Mouse (Mus musculus) Patski (cell line): ENCODE measurements around the gene Gm49416. TPM values are rescaled to one million over a fixed set of nuclear protein-coding genes. Genes with fewer than 3 reads are reported as not detected.

ENCODE experiments used
- ATAC-seq: fragments of 100-300 bp; one replicate; pipeline ENCODE4 v1.8.0; 2021
- CTCF ChIA-PET: fragments of 350-600 bp; sonication (Branson Sonifier 250); formaldehyde crosslinking; loops from one replicate; lab custom pipeline; 2022; ENCODE audit warnings: inconsistent platforms; lab: Charles Lee
- POLR2A ChIA-PET: fragments of 350-600 bp; sonication (Branson Sonifier 250); formaldehyde crosslinking; loops from one replicate; lab custom pipeline; 2022; ENCODE audit warnings: antibody characterized with exemption, inconsistent platforms; lab: Charles Lee
- DNase-seq: peaks from one replicate; pipeline ENCODE4 v3.0.0-alpha.2; 2011; ENCODE audit warnings: low read depth, low spot score
- H3K27me3 ChIP-seq: fragments of 371-371 bp; one replicate; pipeline ENCODE4 v1.5.1; 2021
- CTCF ChIP-seq: fragments of 100-300 bp; IDR thresholded peaks from one replicate; pipeline ENCODE4 v1.5.1; 2021
- in situ Hi-C: fragments of 300-500 bp; cut with MboI; formaldehyde crosslinking; loops from 3 replicates; pipeline ENCODE4 v1.11.1; 2018; ENCODE audit warnings: low pct_unique_long_range_greater_than_20kb, mixed read lengths
- polyA plus RNA-seq: library from polyadenylated mRNA; unstranded; gene quantifications from one replicate; pipeline ENCODE4 v1.2.3, GENCODE M21; 2021

Gm49416 gene
- polyA plus RNA-seq, 1 experiment from 2014 or later, result 5.9 TPM

- ATAC-seq (no peak), DNase-seq (no peak)
- POLR2A ChIA-PET, result interaction anchor here (1.6 to 3.4 kb wide), 2 partner anchors 18 to 46 kb away, joined by 5 to 18 read pairs; no protein-coding TSS in a partner anchor
- CTCF ChIA-PET, result interaction anchor here (1.4 to 1.6 kb wide), 3 partner anchors 15 to 47 kb away, joined by 3 to 5 read pairs (median 3); no protein-coding TSS in a partner anchor
- in situ Hi-C loops, result no loop called here
- TF ChIP-seq CTCF, result no peak
- H3K27me3 ChIP-seq, result no peaks in the 10 kb centered on the region
These were observed 30.3 kb downstream of the Gm49416 start for GRCm38 (mm10) chr19:8919000-8919399.

GRCm38 (mm10) chr19:8919684-8920072 is 31.0 kb downstream of the Gm49416 start:
- ATAC-seq, result no peak
- TF ChIP-seq CTCF, result no peak
- in situ Hi-C loops, result no loop called here
- ChIA-PET POLR2A (interaction anchor here (0.9 to 3.4 kb wide), 3 partner anchors 14 to 19 kb away, joined by 3 to 18 read pairs (median 3); no protein-coding TSS in a partner anchor), CTCF (interaction anchor here (1.3 to 1.6 kb wide), 5 partner anchors 16 to 190 kb away, joined by 3 to 5 read pairs (median 3); no protein-coding TSS in a partner anchor)
- DNase-seq, result no peak
- no peaks in the 10 kb centered on the region for H3K27me3 ChIP-seq

DNA sequence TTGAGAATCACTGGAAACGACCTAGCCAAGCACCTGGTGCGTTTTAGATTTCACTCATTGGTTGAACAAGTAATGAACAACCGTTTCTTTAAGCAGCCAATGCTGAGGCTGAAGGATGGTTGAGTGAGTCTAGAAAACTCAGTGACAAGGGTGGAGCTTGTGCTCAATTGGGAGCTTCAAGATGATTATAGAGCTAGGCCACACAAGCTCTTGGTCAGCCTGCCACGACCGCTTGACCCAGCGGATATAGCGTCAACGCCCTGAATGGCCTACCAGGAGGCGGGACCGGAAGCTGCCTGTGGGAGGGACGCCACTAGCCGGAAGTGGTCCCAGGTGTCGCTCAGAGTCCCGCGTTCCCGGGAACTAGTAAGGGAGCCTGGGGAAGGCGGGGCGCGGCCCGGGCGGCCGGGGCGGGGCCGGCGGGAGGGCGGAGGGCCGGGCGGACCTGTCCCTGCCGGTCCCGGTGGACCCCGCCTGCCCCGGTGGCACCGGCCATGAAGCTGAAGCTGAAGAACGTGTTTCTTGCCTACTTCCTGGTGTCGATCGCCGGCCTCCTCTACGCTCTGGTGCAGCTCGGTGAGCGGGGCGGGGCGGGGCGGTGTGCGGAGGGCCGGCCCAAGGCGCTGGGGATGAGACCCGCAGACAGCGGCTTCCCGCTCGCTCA is 31.5 kb downstream of the Gm49416 start, which contains the start of gene B3gat3:
B3gat3 (plus strand) TSS at position 302 of the 664 bp plus-strand sequence.
- ChIA-PET POLR2A (interaction anchor here (0.6 to 3.4 kb wide), 4 partner anchors 13 to 33 kb away, joined by 3 to 18 read pairs (median 3); no protein-coding TSS in a partner anchor), CTCF (interaction anchor here (1.3 to 1.6 kb wide), 5 partner anchors 16 to 190 kb away, joined by 3 to 5 read pairs (median 3); no protein-coding TSS in a partner anchor)
- H3K27me3 ChIP-seq, result no peaks in the 10 kb centered on the region
- TF ChIP-seq CTCF, result no peak
- DNase-seq (no peak), ATAC-seq (peak; percentile 98)
- in situ Hi-C loops, result no loop called here

DNA sequence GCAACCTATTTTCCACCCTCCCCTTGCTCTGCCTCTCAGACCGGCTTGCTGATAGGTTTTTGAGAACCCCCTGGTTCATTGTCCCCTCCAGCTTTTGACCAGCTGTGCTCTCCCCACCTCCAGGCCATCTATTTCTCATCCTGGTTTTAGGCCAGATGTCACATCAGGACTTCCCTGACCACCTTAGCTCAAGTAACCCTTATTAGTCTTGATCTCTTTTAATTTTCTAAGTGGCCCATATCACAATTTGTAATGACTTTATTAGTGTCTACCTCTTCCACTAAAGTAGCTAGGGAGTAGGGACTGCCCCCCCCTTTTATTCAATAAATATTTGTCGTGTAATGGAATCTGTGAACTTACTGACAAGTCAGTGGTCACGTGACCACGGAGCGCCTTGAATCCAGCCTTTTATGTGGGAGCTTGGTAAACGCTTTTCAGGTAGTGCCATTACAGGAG is 32.1 kb downstream of the Gm49416 start:
- ChIA-PET POLR2A (interaction anchor here (0.7 to 3.4 kb wide), 4 partner anchors 10 to 39 kb away, joined by 3 to 18 read pairs (median 6); no protein-coding TSS in a partner anchor), CTCF (interaction anchor here (1.3 to 1.5 kb wide), 2 partner anchors 42 to 189 kb away, joined by 3 read pairs; no protein-coding TSS in a partner anchor)
- H3K27me3 ChIP-seq, result no peaks in the 10 kb centered on the region
- in situ Hi-C loops, result no loop called here
- DNase-seq (no peak), ATAC-seq (no peak)
- TF ChIP-seq CTCF, result no peak

GRCm38 (mm10) chr19:8921741-8922140 is 33.0 kb downstream of the Gm49416 start:
- DNase-seq, result no peak
- no peak for TF ChIP-seq CTCF
- no peaks in the 10 kb centered on the region for H3K27me3 ChIP-seq
- no peak for ATAC-seq
- CTCF ChIA-PET, result interaction anchor here (1.2 kb wide), 1 partner anchor 8 kb away, joined by 3 read pairs; no protein-coding TSS in a partner anchor
- in situ Hi-C loops, result no loop called here
- POLR2A ChIA-PET, result interaction anchor here (0.7 to 3.4 kb wide), 4 partner anchors 9 to 143 kb away, joined by 5 to 18 read pairs (median 6); no protein-coding TSS in a partner anchor

GRCm38 (mm10) chr19:8926766-8927165 is 38.0 kb downstream of the Gm49416 start:
- no peak for TF ChIP-seq CTCF
- in situ Hi-C loops, result no loop called here
- POLR2A ChIA-PET, result no interaction called here
- ATAC-seq (no peak), DNase-seq (no peak)
- CTCF ChIA-PET, result no interaction called here
- H3K27me3 ChIP-seq, result no peaks in the 10 kb centered on the region

- ChIA-PET POLR2A (no interaction called here), CTCF (no interaction called here)
- DNase-seq (no peak), ATAC-seq (no peak)
- H3K27me3 ChIP-seq, result no peaks in the 10 kb centered on the region
- TF ChIP-seq CTCF, result no peak
- in situ Hi-C loops, result no loop called here
These were observed 39.3 kb downstream of the Gm49416 start for GRCm38 (mm10) chr19:8927891-8928525.

GRCm38 (mm10) chr19:8928689-8929223 is 40.0 kb downstream of the Gm49416 start:
- no peaks in the 10 kb centered on the region for H3K27me3 ChIP-seq
- DNase-seq (no peak), ATAC-seq (peak; percentile 14)
- POLR2A ChIA-PET, result no interaction called here
- TF ChIP-seq CTCF, result no peak
- in situ Hi-C loops, result no loop called here
- CTCF ChIA-PET, result no interaction called here

DNA sequence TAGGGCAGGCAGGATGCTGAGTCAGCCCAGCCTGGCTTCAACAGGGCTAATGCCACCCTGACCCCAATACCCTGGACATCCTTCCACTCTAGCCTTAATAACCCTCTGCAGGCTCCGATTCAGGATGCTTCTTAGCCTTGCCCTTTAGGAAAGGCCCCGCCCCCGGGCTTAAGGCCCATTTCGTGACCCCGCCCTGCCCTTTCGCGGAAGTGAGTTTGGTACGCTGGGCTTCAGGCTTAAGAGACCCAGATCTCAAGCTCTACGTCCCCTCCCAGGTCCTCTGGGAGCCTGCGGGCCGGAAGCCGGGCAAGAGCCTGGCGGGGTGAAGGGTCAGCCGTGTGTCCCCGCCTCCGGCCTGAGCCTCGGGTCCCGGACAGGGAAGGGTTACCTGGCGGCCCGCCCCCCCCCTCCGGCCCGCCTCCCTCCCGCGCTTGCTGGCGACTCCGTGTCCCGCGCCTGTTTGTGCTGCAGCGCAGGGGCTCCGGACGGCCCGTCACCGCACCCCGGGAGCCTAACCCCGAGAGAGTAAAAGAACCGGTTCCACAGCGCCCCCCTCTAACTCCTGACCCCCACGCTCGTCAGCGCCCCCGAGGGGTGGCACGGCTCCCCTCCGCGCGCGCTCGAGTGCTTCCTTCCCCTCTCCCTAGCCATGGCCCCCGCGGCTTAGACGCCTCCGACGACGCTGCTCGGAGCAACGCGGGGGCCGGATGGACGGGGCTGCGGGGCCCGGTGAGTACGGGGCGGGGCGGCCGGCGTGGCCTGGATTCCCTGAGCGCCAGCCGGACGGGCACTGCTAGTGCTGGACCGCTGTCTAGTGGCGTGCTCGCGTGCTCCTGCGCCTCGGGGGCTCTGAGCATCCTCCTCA is 40.7 kb downstream of the Gm49416 start, which contains the start of the genes Rom1 and Eml3:
Rom1 (minus strand) TSS at position 133 of the 865 bp plus-strand sequence.
Eml3 (plus strand) TSS at position 329 of the 865 bp plus-strand sequence.
- no peaks in the 10 kb centered on the region for H3K27me3 ChIP-seq
- in situ Hi-C loops, result no loop called here
- DNase-seq (no peak), ATAC-seq (peak; percentile 70)
- TF ChIP-seq CTCF, result no peak
- POLR2A ChIA-PET, result interaction anchor here (1.3 to 3.2 kb wide), 2 partner anchors 12 to 49 kb away, joined by 3 to 16 read pairs; partner anchors contain the start of genes Mta2 and Uqcc3
- CTCF ChIA-PET, result interaction anchor here (0.9 to 1.0 kb wide), 2 partner anchors 8 to 42 kb away, joined by 3 read pairs; no protein-coding TSS in a partner anchor
